Mouse (Mus musculus): ENCODE measurements around the gene Hspa4.
A peak's percentile ranks its signal among the peaks of the same experiment; 100 is the strongest.

The Hspa4 gene

DNA sequence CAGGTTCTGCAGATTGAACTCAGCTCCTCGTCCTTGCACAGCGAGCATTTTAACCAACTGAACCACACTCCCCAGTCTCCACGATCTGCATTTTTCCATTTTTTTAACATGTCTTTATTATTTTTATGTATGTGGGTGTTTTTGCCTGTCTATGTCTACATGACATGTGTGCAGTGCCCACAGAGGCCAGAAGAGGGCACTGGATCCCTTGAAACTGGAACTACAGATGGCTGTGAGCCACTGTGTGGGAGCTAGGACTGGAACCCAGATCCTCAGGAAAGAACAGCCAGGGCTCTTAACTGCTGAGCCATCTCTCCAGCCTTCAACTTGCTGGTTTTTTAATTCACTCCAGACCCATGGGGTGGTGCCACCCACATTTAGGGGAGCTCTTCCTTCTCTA, 45.8 kb downstream of the Hspa4 start:
- no peak for DNase-seq (ENCODE audit: extremely low spot score, low read depth, low spot score)

- DNase-seq (ENCODE audit: extremely low spot score, low read depth, low spot score) = no peak
These were observed 47.8 kb downstream of the Hspa4 start for GRCm38 (mm10) chr11:53252186-53253119.

GRCm38 (mm10) chr11:53250796-53251195, 49.5 kb downstream of the Hspa4 start:
- DNase-seq (ENCODE audit: extremely low spot score, low read depth, low spot score) = peak; percentile 61

- no peak for DNase-seq (ENCODE audit: extremely low spot score, low read depth, low spot score)
These were observed 50.6 kb downstream of the Hspa4 start for GRCm38 (mm10) chr11:53249686-53250085.

DNA sequence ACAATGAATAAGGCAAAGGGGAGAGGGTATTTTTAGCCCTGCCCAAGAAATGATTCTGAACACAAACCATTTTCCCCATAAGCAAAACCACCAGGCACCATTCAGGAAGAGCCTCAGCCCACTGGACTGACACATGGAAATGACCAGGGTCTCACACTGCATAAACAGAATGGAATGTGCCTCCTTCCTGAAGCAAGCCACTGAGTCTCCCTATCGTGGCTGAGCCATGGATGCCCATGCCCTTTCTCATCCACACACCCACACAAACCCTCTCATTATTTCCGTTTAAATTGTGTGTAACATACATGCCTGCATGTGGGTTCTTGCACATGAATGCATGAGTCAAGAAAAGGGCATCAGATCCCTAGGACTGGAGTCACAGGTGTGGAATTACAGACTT, 54.7 kb downstream of the Hspa4 start:
- DNase-seq (ENCODE audit: extremely low spot score, low read depth, low spot score) = no peak

GRCm38 (mm10) chr11:53243199-53243598, 57.1 kb downstream of the Hspa4 start:
- no peak for DNase-seq (ENCODE audit: extremely low spot score, low read depth, low spot score)

GRCm38 (mm10) chr11:53233590-53233989, 66.7 kb downstream of the Hspa4 start:
- no peak for DNase-seq (ENCODE audit: extremely low spot score, low read depth, low spot score)

- DNase-seq (ENCODE audit: extremely low spot score, low read depth, low spot score) = no peak
These were observed 68.4 kb downstream of the Hspa4 start for GRCm38 (mm10) chr11:53231836-53232235.

- no peak for DNase-seq (ENCODE audit: extremely low spot score, low read depth, low spot score)
These were observed 71.2 kb downstream of the Hspa4 start for GRCm38 (mm10) chr11:53229011-53229410.

- DNase-seq (ENCODE audit: extremely low spot score, low read depth, low spot score) = no peak
These were observed 89.4 kb downstream of the Hspa4 start for GRCm38 (mm10) chr11:53210876-53211275.

Measured in hindlimb bud, embryonic 11.5 days (tissue).